Mouse (Mus musculus) kidney, embryonic 16.5 days (tissue): Measurements from ENCODE around the gene Dlg2. TPM values are rescaled to one million over a fixed set of nuclear protein-coding genes. Genes with fewer than 3 reads are reported as not detected.

Experiments used
- ATAC-seq: fragments of 200-750 bp; cut with Nextera tagmentation; 2 replicates; pipeline ENCODE4 v1.8.0; 2017; ENCODE audit warnings: moderate TSS enrichment; ENCODE audit not compliant: low FRiP score, low TSS enrichment
- H3K27ac ChIP-seq: fragments of 300-500 bp; sonication (generic); 2 replicates; pipeline ENCODE4 v1.5.1; 2014; ENCODE audit warnings: low read length
- H3K27me3 ChIP-seq: fragments of 300-500 bp; sonication (generic); 2 replicates; pipeline ENCODE4 v1.6.1; 2014; ENCODE audit warnings: low read length, control low read depth, mixed read lengths; ENCODE audit not compliant: insufficient read depth
- H3K36me3 ChIP-seq: fragments of 300-500 bp; sonication (generic); 2 replicates; pipeline ENCODE4 v1.6.1; 2014; ENCODE audit warnings: low read length, control low read depth, mixed read lengths; ENCODE audit not compliant: insufficient read depth
- H3K4me1 ChIP-seq: fragments of 300-500 bp; sonication (generic); 2 replicates; pipeline ENCODE4 v1.6.1; 2014; ENCODE audit warnings: low read length, control low read depth, mixed read lengths; ENCODE audit not compliant: insufficient read depth
- H3K4me2 ChIP-seq: fragments of 300-500 bp; sonication (generic); replicated peaks from 2 replicates; pipeline ENCODE4 v1.6.1; 2014; ENCODE audit warnings: low read depth, low read length
- H3K4me3 ChIP-seq: fragments of 300-500 bp; sonication (generic); 2 replicates; pipeline ENCODE4 v1.5.1; 2014; ENCODE audit warnings: mild to moderate bottlenecking, low read length
- H3K9ac ChIP-seq: fragments of 300-500 bp; sonication (generic); replicated peaks from 2 replicates; pipeline ENCODE4 v1.6.1; 2014; ENCODE audit warnings: low read length
- H3K9me3 ChIP-seq: fragments of 300-500 bp; sonication (generic); 2 replicates; pipeline ENCODE4 v1.6.1; 2016; ENCODE audit warnings: low read length, control low read depth
- WGBS: fragments of 180-500 bp; shearing (Covaris S2); extraction: QIAGEN DNeasy Blood & Tissue Kit; methylation state at CpG from one replicate; pipeline ENCODE4 v1.1.7; 2014; 5-methylcytosine and 5-hydroxymethylcytosine counted together
- polyA plus RNA-seq: library from polyadenylated mRNA; unstranded; fragments of >200 nt; fragmentation: Nextera tagmentation; extraction: Ambion mirVana; gene quantifications from 2 replicates; pipeline ENCODE4 v1.2.1, GENCODE M21; 2015

The Dlg2 gene
- polyA plus RNA-seq, 1 experiment from 2014 or later = 1.0 TPM

GRCm38 (mm10) chr7:92396783-92397182 is 1920.3 kb downstream of the Dlg2 start:
- no peaks in the 10 kb centered on the region for H3K27me3 ChIP-seq
- 83% methylated on average over 1 of the region's 1 CpGs for WGBS

GRCm38 (mm10) chr7:92398841-92399240 is 1922.4 kb downstream of the Dlg2 start:
- Histone ChIP-seq H3K4me1 (no peaks in the 10 kb centered on the region), H3K27me3 (no peaks in the 10 kb centered on the region), H3K9ac (no peak overlapping the region), H3K9me3 (no peaks in the 10 kb centered on the region), H3K36me3 (no peaks in the 10 kb centered on the region), H3K4me2 (no peak overlapping the region), H3K27ac (no peak overlapping the region), H3K4me3 (no peak overlapping the region)
- ATAC-seq = no peak
- 68% methylated on average over 1 of the region's 1 CpGs for WGBS

More at GRCm38 (mm10) chr7:92396783-92397182, 1920.3 kb downstream of the Dlg2 start:
- Histone ChIP-seq H3K4me1 (peaks cover 3% of the 10 kb centered on the region; the same call in 1 of the 2 replicates), H3K9me3 (no peaks in the 10 kb centered on the region), H3K27ac (no peak overlapping the region), H3K4me2 (no peak overlapping the region), H3K9ac (no peak overlapping the region), H3K36me3 (no peaks in the 10 kb centered on the region), H3K4me3 (no peak overlapping the region)
- no peak for ATAC-seq

GRCm38 (mm10) chr7:92400551-92400950 is 1924.1 kb downstream of the Dlg2 start:
- no peak for ATAC-seq
- Histone ChIP-seq H3K36me3 (no peaks in the 10 kb centered on the region), H3K9ac (no peak overlapping the region), H3K27ac (no peak overlapping the region), H3K9me3 (no peaks in the 10 kb centered on the region), H3K4me1 (no peaks in the 10 kb centered on the region), H3K27me3 (no peaks in the 10 kb centered on the region), H3K4me2 (no peak overlapping the region), H3K4me3 (no peak overlapping the region)
- 50% methylated on average over 1 of the region's 1 CpGs for WGBS

GRCm38 (mm10) chr7:92401001-92401688 is 1924.7 kb downstream of the Dlg2 start:
- Histone ChIP-seq H3K27me3 (no peaks in the 10 kb centered on the region), H3K36me3 (no peaks in the 10 kb centered on the region), H3K9ac (no peak overlapping the region), H3K9me3 (no peaks in the 10 kb centered on the region), H3K4me3 (no peak overlapping the region), H3K4me1 (no peaks in the 10 kb centered on the region), H3K4me2 (no peak overlapping the region), H3K27ac (no peak overlapping the region)
- 68% methylated on average over 4 of the region's 4 CpGs for WGBS
- no peak for ATAC-seq

- Histone ChIP-seq H3K9ac (no peak overlapping the region), H3K4me1 (no peaks in the 10 kb centered on the region), H3K36me3 (no peaks in the 10 kb centered on the region), H3K9me3 (no peaks in the 10 kb centered on the region), H3K27me3 (no peaks in the 10 kb centered on the region), H3K4me2 (no peak overlapping the region), H3K27ac (no peak overlapping the region), H3K4me3 (no peak overlapping the region)
- 67% methylated on average over 5 of the region's 5 CpGs for WGBS
- ATAC-seq = no peak
These were observed 1932.0 kb downstream of the Dlg2 start for GRCm38 (mm10) chr7:92408479-92408878.

GRCm38 (mm10) chr7:92420474-92420873 is 1944.0 kb downstream of the Dlg2 start:
- Histone ChIP-seq H3K9me3 (no peaks in the 10 kb centered on the region), H3K36me3 (no peaks in the 10 kb centered on the region), H3K4me2 (no peak overlapping the region), H3K27me3 (no peaks in the 10 kb centered on the region), H3K9ac (no peak overlapping the region), H3K4me1 (no peaks in the 10 kb centered on the region), H3K27ac (no peak overlapping the region), H3K4me3 (no peak overlapping the region)
- ATAC-seq = no peak
- 79% methylated on average over 10 of the region's 10 CpGs for WGBS

- Histone ChIP-seq H3K27ac (no peak overlapping the region), H3K36me3 (no peaks in the 10 kb centered on the region), H3K4me1 (no peaks in the 10 kb centered on the region), H3K27me3 (no peaks in the 10 kb centered on the region), H3K4me2 (no peak overlapping the region), H3K4me3 (no peak overlapping the region), H3K9me3 (no peaks in the 10 kb centered on the region), H3K9ac (no peak overlapping the region)
- ATAC-seq = no peak
- WGBS = 83% methylated on average over 3 of the region's 3 CpGs
These were observed 1946.5 kb downstream of the Dlg2 start for GRCm38 (mm10) chr7:92423017-92423416.

- no peak overlapping the region for H3K4me2 ChIP-seq
- no peaks in the 10 kb centered on the region for H3K9me3 ChIP-seq
- H3K9ac ChIP-seq = no peak overlapping the region
- no peaks in the 10 kb centered on the region for H3K27me3 ChIP-seq
- no peak overlapping the region for H3K27ac ChIP-seq
- H3K4me1 ChIP-seq = no peaks in the 10 kb centered on the region
- no peak for ATAC-seq
- 74% methylated on average over 3 of the region's 3 CpGs for WGBS
- no peaks in the 10 kb centered on the region for H3K36me3 ChIP-seq
- no peak overlapping the region for H3K4me3 ChIP-seq
These were observed 1948.2 kb downstream of the Dlg2 start for GRCm38 (mm10) chr7:92424703-92425102.

GRCm38 (mm10) chr7:92427280-92427679 is 1950.8 kb downstream of the Dlg2 start:
- no peaks in the 10 kb centered on the region for H3K36me3 ChIP-seq
- WGBS = 56% methylated on average over 4 of the region's 4 CpGs
- H3K4me2 ChIP-seq = no peak overlapping the region
- H3K4me1 ChIP-seq = no peaks in the 10 kb centered on the region
- H3K9me3 ChIP-seq = no peaks in the 10 kb centered on the region
- ATAC-seq = no peak
- H3K9ac ChIP-seq = no peak overlapping the region
- no peak overlapping the region for H3K27ac ChIP-seq
- no peak overlapping the region for H3K4me3 ChIP-seq
- no peaks in the 10 kb centered on the region for H3K27me3 ChIP-seq

- no peak overlapping the region for H3K27ac ChIP-seq
- H3K4me2 ChIP-seq = no peak overlapping the region
- no peaks in the 10 kb centered on the region for H3K27me3 ChIP-seq
- no peak for ATAC-seq
- WGBS = 86% methylated on average over 5 of the region's 5 CpGs
- H3K9ac ChIP-seq = no peak overlapping the region
- no peaks in the 10 kb centered on the region for H3K4me1 ChIP-seq
- no peaks in the 10 kb centered on the region for H3K9me3 ChIP-seq
- H3K36me3 ChIP-seq = no peaks in the 10 kb centered on the region
- no peak overlapping the region for H3K4me3 ChIP-seq
These were observed 1952.2 kb downstream of the Dlg2 start for GRCm38 (mm10) chr7:92428629-92429028.
